Mouse (Mus musculus) midbrain, postnatal 0 days (tissue): Measurements from ENCODE around the gene Raver1. TPM values are rescaled to one million over a fixed set of nuclear protein-coding genes. Genes with fewer than 3 reads are reported as not detected.
A peak's percentile ranks its signal among the peaks of the same experiment; 100 is the strongest.

Experiments used
- ATAC-seq: fragments of 200-750 bp; cut with Nextera tagmentation; 2 replicates; pipeline ENCODE4 v1.8.0; 2017; ENCODE audit warnings: moderate number of reproducible peaks, mild to moderate bottlenecking, moderate TSS enrichment, moderate library complexity; ENCODE audit not compliant: low FRiP score
- DNase-seq: peaks from one replicate; pipeline ENCODE4 v3.0.0-alpha.2; 2015; ENCODE audit warnings: low spot score
- H3K27ac ChIP-seq: fragments of 300-500 bp; sonication (generic); 2 replicates; pipeline ENCODE4 v1.5.1; 2014; ENCODE audit warnings: low read depth, mild to moderate bottlenecking, low read length, mixed read lengths
- H3K27me3 ChIP-seq: fragments of 300-500 bp; sonication (generic); 2 replicates; pipeline ENCODE4 v1.6.1; 2014; ENCODE audit warnings: low read length, control low read depth, mixed read lengths; ENCODE audit not compliant: insufficient read depth
- H3K36me3 ChIP-seq: fragments of 300-500 bp; sonication (generic); 2 replicates; pipeline ENCODE4 v1.6.1; 2014; ENCODE audit warnings: low read length, control low read depth, mixed read lengths; ENCODE audit not compliant: insufficient read depth
- H3K4me1 ChIP-seq: fragments of 300-500 bp; sonication (generic); 2 replicates; pipeline ENCODE4 v1.6.1; 2014; ENCODE audit warnings: mild to moderate bottlenecking, control low read depth, antibody characterized with exemption, low read length, mixed read lengths; ENCODE audit not compliant: insufficient read depth
- H3K4me2 ChIP-seq: fragments of 300-500 bp; sonication (generic); 2 replicates; pipeline ENCODE4 v1.6.1; 2014; ENCODE audit warnings: low read depth, mild to moderate bottlenecking, low read length, mixed read lengths; ENCODE audit not compliant: poor library complexity, severe bottlenecking
- H3K4me3 ChIP-seq: fragments of 300-500 bp; sonication (generic); 2 replicates; pipeline ENCODE4 v1.5.1; 2014; ENCODE audit warnings: low read depth, mild to moderate bottlenecking, low read length, moderate library complexity
- H3K9ac ChIP-seq: fragments of 300-500 bp; sonication (generic); replicated peaks from 2 replicates; pipeline ENCODE4 v1.6.1; 2014; ENCODE audit warnings: mild to moderate bottlenecking, low read length, moderate library complexity, mixed read lengths; ENCODE audit not compliant: poor library complexity, severe bottlenecking
- H3K9me3 ChIP-seq: fragments of 300-500 bp; sonication (generic); 2 replicates; pipeline ENCODE4 v1.6.1; 2016; ENCODE audit warnings: low read length, control low read depth
- CTCF ChIP-seq: IDR thresholded peaks from 2 replicates; pipeline ENCODE4 v1.5.1; 2016; ENCODE audit warnings: antibody characterized with exemption, mild to moderate bottlenecking
- WGBS: fragments of 180-500 bp; shearing (Covaris S2); extraction: QIAGEN DNeasy Blood & Tissue Kit; methylation state at CpG from one replicate; pipeline ENCODE4 v1.1.7; 2014; 5-methylcytosine and 5-hydroxymethylcytosine counted together
- polyA plus RNA-seq: library from polyadenylated mRNA; unstranded; fragments of >200 nt; fragmentation: Nextera tagmentation; extraction: Ambion mirVana; gene quantifications from 2 replicates; pipeline ENCODE4 v1.2.1, GENCODE M21; 2015
- total RNA-seq: library from RNA; depleted of rRNA; stranded (reverse); fragments of >200 nt; gene quantifications from 2 replicates; pipeline ENCODE4 v1.2.3, GENCODE M21; 2014

The Raver1 gene
- total and polyA plus RNA-seq, 2 experiments from 2014 or later, result 20.2 to 41.0 TPM

DNA sequence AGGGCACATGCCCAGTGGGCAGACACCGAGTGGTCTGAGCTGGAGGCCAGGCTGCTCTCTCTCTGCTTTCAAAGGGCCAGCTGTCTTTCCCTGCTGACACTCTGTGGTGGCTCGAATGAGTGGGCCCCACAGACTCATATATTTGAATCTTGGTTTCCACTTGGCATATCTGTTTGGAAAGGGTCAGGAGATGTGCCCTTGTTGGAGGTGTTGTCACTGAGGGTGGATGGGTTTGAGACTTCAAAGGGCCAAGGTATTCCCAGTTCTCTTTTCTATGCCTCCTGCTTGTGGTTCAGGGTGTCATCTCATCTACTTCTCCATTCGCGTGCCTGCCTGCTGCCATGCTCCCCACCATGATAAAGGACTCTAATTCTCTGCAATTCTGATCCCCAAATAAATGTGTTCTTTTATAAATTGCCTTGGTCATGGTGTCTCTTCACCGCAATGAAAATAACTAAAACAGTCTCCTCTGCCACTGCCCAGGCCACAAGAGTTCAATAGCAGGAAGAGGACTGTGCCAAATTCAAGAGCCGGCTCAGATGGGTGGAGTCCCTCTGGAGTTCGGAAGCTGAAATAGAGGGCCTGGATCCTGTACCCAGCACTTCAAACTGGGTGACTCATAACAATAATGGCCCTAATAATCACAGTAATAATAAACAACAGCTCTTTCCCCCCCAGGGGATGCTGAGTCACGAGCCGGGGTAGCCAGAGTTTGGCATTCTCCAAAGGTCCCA is 43.0 kb upstream of the Raver1 start:
- H3K4me3 ChIP-seq, result no peak overlapping the region
- TF ChIP-seq CTCF, result no peak
- ATAC-seq (no peak), DNase-seq (no peak)
- H3K27me3 ChIP-seq, result no peaks in the 10 kb centered on the region
- H3K4me1 ChIP-seq, result 0 out of 2 replicates have a peak, but pooled peaks cover 5% of the 10 kb centered on the region
- no peak overlapping the region for H3K27ac ChIP-seq
- no peak overlapping the region for H3K9ac ChIP-seq
- H3K36me3 ChIP-seq, result peaks cover 18% of the 10 kb centered on the region
- no peak overlapping the region for H3K4me2 ChIP-seq
- no peaks in the 10 kb centered on the region for H3K9me3 ChIP-seq
- WGBS, result 79% methylated on average over 9 of the region's 9 CpGs

DNA sequence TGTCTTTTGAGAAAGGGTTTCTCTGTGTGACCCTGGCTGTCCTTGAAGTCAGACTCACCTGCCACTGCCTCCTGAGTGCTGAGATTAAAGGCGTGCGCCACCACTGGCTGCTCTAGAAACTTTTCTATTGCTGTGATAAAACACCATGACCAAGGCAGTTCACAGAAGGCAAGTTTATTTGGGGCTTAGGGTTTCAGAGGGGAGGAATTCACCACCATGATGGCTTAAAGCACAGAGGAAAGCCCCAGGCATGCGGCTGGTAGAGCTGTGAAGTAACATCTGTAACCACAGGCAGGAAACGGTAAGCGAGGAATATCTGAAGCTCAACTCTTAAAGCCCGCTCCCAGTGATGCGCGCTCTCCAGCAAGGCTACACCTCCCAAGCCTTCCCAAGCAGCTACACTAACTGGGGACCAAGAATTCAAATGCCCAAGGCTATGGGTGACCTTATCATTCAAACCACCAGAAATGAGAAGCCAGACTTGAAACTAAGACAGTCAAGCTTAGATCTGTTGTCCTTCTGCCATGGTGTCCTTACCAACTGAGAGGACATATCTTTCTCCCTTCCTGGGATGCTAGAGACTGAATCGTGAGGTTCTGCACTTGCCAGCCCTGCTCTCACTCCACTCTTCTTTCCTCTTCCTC is 41.4 kb upstream of the Raver1 start:
- Histone ChIP-seq H3K4me3 (no peak overlapping the region), H3K4me1 (0 out of 2 replicates have a peak, but pooled peaks cover 5% of the 10 kb centered on the region), H3K27me3 (no peaks in the 10 kb centered on the region), H3K27ac (no peak overlapping the region), H3K9me3 (no peaks in the 10 kb centered on the region), H3K36me3 (peaks cover 6% of the 10 kb centered on the region; the same call in 1 of the 2 replicates), H3K4me2 (no peak overlapping the region), H3K9ac (no peak overlapping the region)
- TF ChIP-seq CTCF, result no peak
- DNase-seq (no peak), ATAC-seq (no peak)
- 85% methylated on average over 9 of the region's 9 CpGs for WGBS

DNA sequence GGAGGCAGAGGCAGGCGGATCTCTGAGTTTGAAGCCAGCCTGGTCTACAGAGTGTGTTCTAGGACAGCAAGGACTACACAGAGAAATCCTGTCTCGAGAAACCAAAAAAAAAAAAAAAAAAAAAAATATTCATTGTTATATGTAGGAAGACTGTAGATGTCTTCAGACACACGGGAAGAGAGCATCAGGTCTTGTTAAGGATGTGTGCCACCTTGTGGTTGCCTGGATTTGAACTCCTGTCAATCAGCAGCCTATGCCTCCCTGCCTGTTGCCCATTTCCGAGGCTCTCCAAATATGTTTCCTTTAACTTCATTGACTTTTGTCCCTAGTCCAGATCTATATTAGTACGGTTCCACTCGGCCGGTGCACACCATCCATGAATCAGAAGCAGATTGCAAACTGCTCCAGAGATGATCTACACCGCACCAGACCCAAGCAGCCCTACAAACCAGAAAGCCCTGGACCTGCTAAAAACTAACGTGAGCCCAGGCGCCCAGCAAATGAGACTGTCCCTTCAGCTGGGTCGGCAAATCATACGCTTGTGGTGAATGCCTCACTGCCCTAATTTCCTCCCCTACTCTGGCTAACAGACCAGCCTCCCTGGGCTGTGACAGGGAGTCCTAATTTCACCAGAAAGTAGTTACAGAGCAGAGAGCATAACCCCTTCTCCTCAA is 40.4 kb upstream of the Raver1 start:
- DNase-seq, result no peak
- H3K4me1 ChIP-seq, result 0 out of 2 replicates have a peak, but pooled peaks cover 5% of the 10 kb centered on the region
- no peak overlapping the region for H3K4me2 ChIP-seq
- ATAC-seq, result no peak
- no peak overlapping the region for H3K4me3 ChIP-seq
- H3K27ac ChIP-seq, result no peak overlapping the region
- no peaks in the 10 kb centered on the region for H3K27me3 ChIP-seq
- peak; percentile 54 for TF ChIP-seq CTCF
- 77% methylated on average over 12 of the region's 12 CpGs for WGBS
- H3K9me3 ChIP-seq, result no peaks in the 10 kb centered on the region
- no peak overlapping the region for H3K9ac ChIP-seq
- peaks cover 5% of the 10 kb centered on the region; the same call in 1 of the 2 replicates for H3K36me3 ChIP-seq

DNA sequence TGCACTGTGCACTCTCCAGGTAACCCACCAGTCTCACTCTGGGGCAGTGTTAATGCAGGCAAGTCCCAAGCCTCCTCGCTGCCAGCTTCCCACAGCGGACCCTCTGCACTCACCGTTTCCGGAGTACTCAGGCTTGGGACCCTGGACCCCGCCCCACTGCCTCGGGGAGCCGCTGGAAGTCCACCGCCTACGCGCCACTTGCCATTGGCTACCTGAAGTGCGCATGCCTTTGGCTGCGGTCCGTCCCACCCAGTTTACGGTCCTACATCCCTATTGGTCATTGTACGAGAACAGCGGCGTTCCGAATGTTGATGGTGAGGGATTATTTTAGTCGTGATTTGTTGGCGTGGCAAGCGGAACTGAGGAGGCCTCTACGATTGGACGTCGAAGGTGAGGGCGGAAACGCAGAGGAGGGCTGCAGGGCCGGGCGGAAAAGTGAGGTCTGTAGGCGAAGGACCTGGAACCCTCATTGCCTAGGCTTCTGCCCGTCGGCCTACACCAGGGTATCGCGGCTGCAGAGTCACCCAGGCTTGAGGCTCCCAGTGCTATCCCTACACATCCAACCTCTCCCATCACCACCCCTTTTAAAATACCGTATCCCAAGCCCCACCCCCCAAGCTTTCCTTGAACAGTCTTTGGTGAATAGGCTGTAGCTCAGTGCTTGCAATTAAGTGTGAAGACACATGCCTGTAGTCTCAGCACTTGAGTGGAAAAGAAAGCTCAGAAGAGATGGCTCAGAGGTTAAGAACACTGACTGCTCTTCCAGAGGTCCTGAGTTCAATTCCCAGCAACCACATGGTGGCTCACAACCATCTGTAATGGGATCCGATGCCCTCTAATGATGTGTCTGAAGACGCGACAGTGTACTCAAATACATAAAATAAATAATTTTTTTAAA is 39.5 kb upstream of the Raver1 start, which contains the start of gene Tyk2:
Tyk2 (minus strand) TSS at position 185 of the 898 bp plus-strand sequence.
- 0 out of 2 replicates have a peak, but pooled peaks cover 5% of the 10 kb centered on the region for H3K4me1 ChIP-seq
- H3K9ac ChIP-seq, result peak within 1 kb of the TSS; percentile 47
- DNase-seq (peak; percentile 98), ATAC-seq (peak; percentile 94)
- H3K27ac ChIP-seq, result no peak within 1 kb of the TSS
- TF ChIP-seq CTCF, result no peak; the same call in 1 of the 2 replicates
- no peaks in the 10 kb centered on the region for H3K27me3 ChIP-seq
- peak within 1 kb of the TSS; percentile 57 for H3K4me3 ChIP-seq
- 7% methylated on average over 37 of the region's 37 CpGs for WGBS
- no peaks in the 10 kb centered on the region for H3K9me3 ChIP-seq
- peaks cover 14% of the 10 kb centered on the region for H3K36me3 ChIP-seq
- H3K4me2 ChIP-seq, result peak within 1 kb of the TSS; percentile 67

DNA sequence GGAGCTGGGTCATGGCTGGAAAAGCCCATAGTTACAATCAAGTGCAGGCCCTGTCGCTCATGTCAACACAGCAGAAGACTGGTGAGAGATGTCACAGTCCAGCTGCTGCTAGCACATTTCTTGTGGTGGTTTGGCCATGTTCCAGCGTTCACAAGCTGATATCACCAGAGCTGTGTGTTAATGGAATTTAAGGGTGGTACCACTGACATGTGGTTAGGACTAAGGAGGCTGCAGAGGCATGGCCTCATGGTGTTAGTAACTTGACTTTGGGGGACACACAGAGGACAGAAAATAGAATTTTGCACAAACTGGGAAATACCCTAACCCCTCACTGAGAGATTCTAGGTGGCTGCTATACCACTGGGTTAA is 34.4 kb upstream of the Raver1 start:
- Histone ChIP-seq H3K4me1 (0 out of 2 replicates have a peak, but pooled peaks cover 5% of the 10 kb centered on the region), H3K27ac (no peak overlapping the region), H3K36me3 (peaks cover 27% of the 10 kb centered on the region), H3K9ac (no peak overlapping the region), H3K27me3 (no peaks in the 10 kb centered on the region), H3K9me3 (no peaks in the 10 kb centered on the region), H3K4me3 (no peak overlapping the region), H3K4me2 (no peak overlapping the region)
- no peak for TF ChIP-seq CTCF
- 83% methylated on average over 2 of the region's 2 CpGs for WGBS
- ATAC-seq (no peak), DNase-seq (no peak)
